Mouse (Mus musculus) layer of hippocampus, adult 2 months (tissue): Measurements from ENCODE around the gene Klhdc8a. TPM values are rescaled to one million over a fixed set of nuclear protein-coding genes. Genes with fewer than 3 reads are reported as not detected.
A peak's percentile ranks its signal among the peaks of the same experiment; 100 is the strongest.
"Not testable (repeated sequence)": the region's sequence is repeated elsewhere in the genome, so short reads cannot be mapped to it uniquely, and the experiment has no call there.

Experiments
- DNase-seq, 2 experiments: peaks; one replicate each; pipeline ENCODE4 v3.0.0; 2022; ENCODE audit warnings: low spot score in 2 of 2
- H3K27ac ChIP-seq: fragments of 200-600 bp; 2 replicates; pipeline ENCODE4 v1.8.1; 2022
- H3K4me3 ChIP-seq: fragments of 200-600 bp; 2 replicates; pipeline ENCODE4 v1.8.1; 2022; ENCODE audit warnings: mild to moderate bottlenecking
- CTCF ChIP-seq: fragments of 200-600 bp; conservative IDR thresholded peaks from 2 replicates; pipeline ENCODE4 v1.8.1; 2022; ENCODE audit warnings: antibody characterized with exemption, mild to moderate bottlenecking, moderate library complexity
- total RNA-seq, 2 experiments: library from RNA; stranded (reverse); gene quantifications; 2 replicates each; pipeline ENCODE4 v1.2.3; 2021

The Klhdc8a gene
- total RNA-seq, 2 experiments from 2014 or later, result 4.0 to 4.3 TPM

- no peak overlapping the region for H3K4me3 ChIP-seq
- TF ChIP-seq CTCF, result no peak
- no peak for DNase-seq
- no peak overlapping the region for H3K27ac ChIP-seq
Measured at GRCm38 (mm10) chr1:132346134-132346851, 47.9 kb downstream of the Klhdc8a start.

DNA sequence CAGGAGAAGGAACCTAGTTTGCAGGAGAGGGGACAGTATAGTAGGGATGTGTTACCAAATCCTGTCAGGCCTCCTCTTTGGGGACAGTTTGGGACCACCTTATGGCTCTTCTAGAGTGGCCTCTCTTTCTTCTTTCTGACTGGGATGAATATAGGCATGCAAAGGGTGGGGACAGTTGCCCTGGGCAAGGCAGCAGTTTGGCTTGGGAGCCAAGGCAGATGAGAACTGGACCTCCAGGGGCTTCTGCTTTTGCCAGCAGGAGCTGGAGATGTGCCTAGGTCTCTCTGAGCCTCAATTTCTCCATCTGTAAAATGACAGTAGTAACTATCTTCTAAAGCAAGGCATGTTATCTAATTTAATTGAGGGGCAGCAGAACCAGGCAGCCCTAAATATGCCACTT, 48.5 kb downstream of the Klhdc8a start:
- Histone ChIP-seq H3K4me3 (no peak overlapping the region), H3K27ac (no peak overlapping the region)
- TF ChIP-seq CTCF, result no peak
- no peak for DNase-seq

GRCm38 (mm10) chr1:132348401-132348800, 50.0 kb downstream of the Klhdc8a start:
- Histone ChIP-seq H3K4me3 (no peak overlapping the region), H3K27ac (no peak overlapping the region)
- TF ChIP-seq CTCF, result no peak
- no peak for DNase-seq

DNA sequence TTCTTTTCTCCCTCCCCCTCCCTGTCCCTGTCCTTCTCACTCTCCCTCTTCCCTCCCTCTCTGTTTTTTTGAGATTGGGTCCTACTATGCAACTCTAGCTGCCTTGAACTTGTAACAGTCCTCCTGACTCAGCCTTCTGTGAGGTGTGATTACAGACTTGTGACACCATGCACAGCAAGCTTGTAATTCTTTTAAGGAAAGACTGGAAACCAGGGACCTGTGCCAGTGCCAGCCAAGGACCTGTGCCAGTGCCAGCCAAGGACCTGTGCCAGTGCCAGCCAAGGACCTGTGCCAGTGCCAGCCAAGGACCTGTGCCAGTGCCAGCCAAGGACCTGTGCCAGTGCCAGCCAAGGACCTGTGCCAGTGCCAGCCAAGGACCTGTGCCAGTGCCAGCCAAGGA, 50.6 kb downstream of the Klhdc8a start:
- not testable (repeated sequence) for H3K4me3 ChIP-seq, DNase-seq, H3K27ac ChIP-seq

DNA sequence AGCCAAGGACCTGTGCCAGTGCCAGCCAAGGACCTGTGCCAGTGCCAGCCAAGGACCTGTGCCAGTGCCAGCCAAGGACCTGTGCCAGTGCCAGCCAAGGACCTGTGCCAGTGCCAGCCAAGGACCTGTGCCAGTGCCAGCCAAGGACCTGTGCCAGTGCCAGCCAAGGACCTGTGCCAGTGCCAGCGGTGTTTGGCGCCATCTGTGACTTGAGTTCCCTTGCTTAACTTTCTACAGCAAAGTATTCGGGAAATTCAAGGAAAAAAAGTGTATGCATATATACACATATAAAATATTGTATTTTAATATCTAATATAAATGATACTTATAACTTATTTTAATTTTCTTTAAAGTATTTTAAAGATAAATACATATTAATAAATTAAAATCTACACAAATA, 51.2 kb downstream of the Klhdc8a start:
- DNase-seq, H3K27ac ChIP-seq, H3K4me3 ChIP-seq: not testable (repeated sequence)

DNA sequence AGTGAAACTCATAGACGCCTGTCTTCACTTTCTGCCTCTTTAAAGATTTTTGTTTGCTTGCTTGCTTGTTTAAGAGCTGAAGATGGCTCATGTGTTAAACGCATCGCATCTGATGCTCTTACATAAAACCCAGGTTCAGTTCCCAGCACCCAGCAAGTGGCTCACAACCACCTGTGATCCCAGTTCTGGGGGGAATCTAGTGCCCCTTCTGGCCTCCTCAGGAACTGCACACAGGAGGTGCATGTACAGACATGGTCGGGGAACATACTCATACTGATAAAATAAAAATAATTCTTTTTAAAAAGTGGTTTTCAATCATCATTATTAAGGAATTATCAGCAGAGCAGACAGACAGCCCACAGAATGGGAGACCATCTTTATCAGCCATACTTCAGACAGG, 52.6 kb downstream of the Klhdc8a start:
- TF ChIP-seq CTCF, result peak; percentile 52
- no peak for DNase-seq

GRCm38 (mm10) chr1:132353389-132353788, 55.0 kb downstream of the Klhdc8a start:
- H3K27ac ChIP-seq, result no peak overlapping the region
- DNase-seq, result no peak

More for the DNA sequence above, 52.6 kb downstream of the Klhdc8a start:
- Histone ChIP-seq H3K4me3 (no peak overlapping the region), H3K27ac (no peak overlapping the region)

DNA sequence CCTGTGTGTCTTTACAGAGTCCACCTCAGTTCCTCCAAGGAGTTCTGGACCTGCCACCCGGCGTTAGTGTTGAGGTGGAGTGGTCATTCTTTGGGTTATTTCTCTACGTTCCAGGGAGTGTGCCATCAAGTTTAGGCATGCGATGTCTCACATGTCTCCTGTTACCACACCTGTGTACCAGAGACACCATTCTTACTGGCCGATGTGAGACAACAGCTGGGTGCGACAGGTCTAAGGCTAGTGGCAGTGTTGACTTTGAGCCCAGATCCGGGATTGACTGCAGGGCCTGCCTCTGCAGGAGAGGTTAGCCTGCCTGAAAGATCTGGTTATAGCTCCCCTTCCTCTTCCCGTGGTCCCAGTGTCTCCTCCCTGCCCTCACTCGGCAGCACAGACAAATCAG, 55.8 kb downstream of the Klhdc8a start:
- no peak for TF ChIP-seq CTCF
- DNase-seq, result no peak
- no peak overlapping the region for H3K27ac ChIP-seq
- H3K4me3 ChIP-seq, result no peak overlapping the region

More at GRCm38 (mm10) chr1:132353389-132353788, 55.0 kb downstream of the Klhdc8a start:
- no peak for TF ChIP-seq CTCF
- no peak overlapping the region for H3K4me3 ChIP-seq

- no peak for TF ChIP-seq CTCF
- Histone ChIP-seq H3K4me3 (no peak overlapping the region), H3K27ac (no peak overlapping the region; the same call in 1 of the 2 replicates)
- DNase-seq, result no peak
Measured at GRCm38 (mm10) chr1:132355162-132355601, 56.8 kb downstream of the Klhdc8a start.

DNA sequence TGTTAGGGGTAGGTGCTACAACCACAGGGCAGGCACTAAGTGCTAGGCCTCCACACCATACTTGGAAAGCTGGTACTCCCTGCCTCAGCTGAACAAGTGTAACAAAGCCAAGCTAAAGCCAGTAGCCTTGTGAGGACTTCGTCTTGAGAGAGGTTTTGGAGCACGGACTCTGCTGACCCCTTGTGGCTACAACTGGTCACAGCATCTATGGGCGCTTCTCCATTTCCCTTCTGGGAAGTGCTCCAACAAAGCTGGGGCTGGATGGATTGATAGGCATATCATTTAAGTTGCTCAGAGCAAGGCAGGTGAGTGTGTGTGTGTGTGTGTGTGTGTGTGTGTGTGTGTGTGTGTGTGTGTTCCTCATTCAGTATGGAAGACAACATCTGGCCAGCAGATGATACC, 57.4 kb downstream of the Klhdc8a start:
- peak; percentile 83 for TF ChIP-seq CTCF
- peak; percentile 81 to 83 for DNase-seq
- H3K4me3 ChIP-seq, result no peak overlapping the region
- H3K27ac ChIP-seq, result no peak overlapping the region; the same call in 1 of the 2 replicates

- Histone ChIP-seq H3K4me3 (no peak overlapping the region), H3K27ac (peak overlapping the region; percentile 5; the same call in 1 of the 2 replicates)
- no peak for TF ChIP-seq CTCF
- no peak for DNase-seq
Measured at GRCm38 (mm10) chr1:132356841-132357240, 58.4 kb downstream of the Klhdc8a start.

Other genes with a start within 250 kb of the Klhdc8a start
- 10 to 100 TPM; 73.9 to 77.9 TPM for gene Mfsd4a, start 230.6 kb upstream of the Klhdc8a start, total RNA-seq
- 10 to 100 TPM; 21.7 to 23.7 TPM for gene Cdk18, start 158.9 kb upstream of the Klhdc8a start, total RNA-seq
- gene Lemd1, start 107.2 kb upstream of the Klhdc8a start, total RNA-seq, result under 1 TPM; 0.64 to 0.88 TPM
- under 1 TPM; 0.47 to 0.61 TPM for gene AC124108.1, start 107.2 kb upstream of the Klhdc8a start, total RNA-seq
- gene Gm10188, start 68.9 kb upstream of the Klhdc8a start, total RNA-seq, result not detected
- 1 to 10 TPM in 1 of 2 experiments, under 1 TPM in 1; 0.76 to 1.7 TPM for gene Nuak2, start 17.5 kb downstream of the Klhdc8a start, total RNA-seq
- gene Tmcc2, start 92.7 kb downstream of the Klhdc8a start, total RNA-seq, result 100 to 1,000 TPM; 242 to 256 TPM
- gene Dstyk, start 118.9 kb downstream of the Klhdc8a start, total RNA-seq, result 10 to 100 TPM; 49.0 to 50.2 TPM
- gene Rbbp5, start 178.7 kb downstream of the Klhdc8a start, total RNA-seq, result 10 to 100 TPM; 64.0 to 71.1 TPM
- gene Tmem81, start 207.6 kb downstream of the Klhdc8a start, total RNA-seq, result 1 to 10 TPM; 6.3 to 6.4 TPM
- 10 to 100 TPM; 71.8 to 73.9 TPM for gene Cntn2, start 244.6 kb downstream of the Klhdc8a start, total RNA-seq